Mouse (Mus musculus) kidney, adult 18-20 months (tissue): Measurements from ENCODE around the gene Zfp872.
A peak's percentile ranks its signal among the peaks of the same experiment; 100 is the strongest.
"Not testable (repeated sequence)": the region's sequence is repeated elsewhere in the genome, so short reads cannot be mapped to it uniquely, and the experiment has no call there.

Experiments
- DNase-seq: peaks from one replicate; pipeline ENCODE4 v3.0.0; 2021

The Zfp872 gene

DNA sequence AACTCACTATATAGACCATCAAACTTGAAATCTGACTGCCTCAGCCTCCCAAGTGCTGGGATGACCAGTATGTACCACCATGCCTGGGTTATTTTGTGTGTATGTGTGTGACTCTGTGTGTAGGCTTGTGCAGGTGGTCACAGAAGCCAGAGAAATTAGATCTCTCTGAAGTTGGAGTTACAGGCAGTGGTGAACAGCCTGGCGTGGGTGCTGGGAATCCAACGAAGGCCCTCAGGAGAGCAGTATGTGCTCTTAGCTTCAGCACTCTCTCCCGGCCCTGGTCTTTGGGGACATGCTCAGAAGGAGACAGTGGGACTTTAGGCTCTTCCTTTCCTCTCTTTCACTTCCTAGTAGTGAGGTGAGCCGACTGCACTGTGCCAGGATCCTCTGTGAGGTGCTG lies 15.6 kb upstream of the Zfp872 start:
- DNase-seq: no peak

DNA sequence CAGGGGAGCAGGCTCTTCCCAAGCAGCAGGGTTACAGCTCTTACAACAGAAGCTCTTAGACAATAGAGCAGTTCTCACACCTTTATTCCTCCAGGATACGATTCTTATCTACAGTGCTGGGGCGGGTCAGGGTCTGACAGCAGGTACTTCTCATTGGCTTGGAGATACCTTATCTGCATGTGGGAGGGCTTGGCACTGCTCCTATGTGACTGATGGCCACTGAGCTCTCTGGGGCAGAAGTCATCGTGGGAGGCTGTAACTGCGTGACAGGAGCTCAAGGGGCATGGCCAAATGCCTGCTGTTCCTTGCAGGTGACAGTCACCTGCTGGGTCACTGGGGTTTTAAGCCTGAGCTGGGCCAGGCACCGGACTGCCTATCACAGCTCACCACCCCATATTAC lies 8.5 kb downstream of the Zfp872 start:
- no peak for DNase-seq

DNA sequence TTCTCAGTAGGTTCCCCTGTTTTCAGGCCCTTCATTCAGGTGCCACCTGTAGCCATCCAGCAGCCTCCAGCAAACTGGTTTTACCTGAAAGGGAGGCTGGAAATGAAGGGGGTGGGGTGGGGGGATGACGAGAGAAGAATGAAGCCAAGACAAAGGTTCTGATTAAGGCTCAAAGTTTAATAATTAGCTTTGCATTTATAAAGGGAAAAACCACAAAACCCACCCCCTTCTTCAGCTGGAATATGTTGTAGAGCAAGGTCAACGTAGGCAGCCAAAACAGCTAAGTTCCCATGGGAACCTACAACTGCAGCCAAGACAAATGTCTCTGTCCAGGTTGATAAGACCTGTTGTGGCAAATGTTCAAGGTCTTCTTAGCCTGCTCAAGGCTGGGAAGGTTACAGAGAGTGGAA lies 25.9 kb downstream of the Zfp872 start:
- no peak for DNase-seq

DNA sequence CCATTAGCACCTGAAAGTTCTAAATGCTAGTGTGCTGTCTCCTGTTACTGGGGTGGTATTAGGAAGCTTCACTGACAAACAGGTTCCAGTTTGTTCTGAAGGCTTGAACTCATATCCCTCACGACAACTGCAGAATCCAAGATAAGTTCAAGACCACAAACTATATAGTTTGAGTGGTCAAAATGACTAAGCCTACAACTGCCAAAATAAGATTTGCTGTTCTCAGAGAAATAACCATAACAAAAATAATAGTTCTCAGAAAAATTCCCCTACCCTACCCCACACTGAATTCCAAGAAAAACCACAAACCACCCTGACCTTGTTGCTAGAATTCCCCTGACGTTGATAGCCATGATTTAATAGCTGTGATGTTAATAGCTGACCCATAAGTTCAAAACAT lies 26.7 kb downstream of the Zfp872 start:
- no peak for DNase-seq

DNA sequence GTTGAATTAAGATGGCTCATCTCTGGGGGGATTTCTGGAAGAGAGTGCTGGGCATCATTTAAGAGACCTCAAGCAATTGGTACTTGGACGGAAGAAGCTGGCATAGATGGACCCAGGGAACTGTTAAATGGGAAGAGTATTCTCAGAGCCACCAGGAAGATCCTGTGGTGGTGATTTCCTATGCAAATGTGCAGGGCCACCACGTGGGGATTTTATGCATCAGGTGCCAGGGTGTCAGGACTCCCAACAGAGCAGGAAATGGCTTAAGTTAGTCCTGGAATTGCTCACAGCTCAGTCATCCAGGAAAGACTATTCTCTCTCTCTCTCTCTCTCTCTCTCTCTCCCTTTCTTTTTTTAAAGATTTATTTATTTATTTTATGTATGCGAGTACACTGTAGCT lies 28.8 kb downstream of the Zfp872 start:
- DNase-seq: no peak

DNA sequence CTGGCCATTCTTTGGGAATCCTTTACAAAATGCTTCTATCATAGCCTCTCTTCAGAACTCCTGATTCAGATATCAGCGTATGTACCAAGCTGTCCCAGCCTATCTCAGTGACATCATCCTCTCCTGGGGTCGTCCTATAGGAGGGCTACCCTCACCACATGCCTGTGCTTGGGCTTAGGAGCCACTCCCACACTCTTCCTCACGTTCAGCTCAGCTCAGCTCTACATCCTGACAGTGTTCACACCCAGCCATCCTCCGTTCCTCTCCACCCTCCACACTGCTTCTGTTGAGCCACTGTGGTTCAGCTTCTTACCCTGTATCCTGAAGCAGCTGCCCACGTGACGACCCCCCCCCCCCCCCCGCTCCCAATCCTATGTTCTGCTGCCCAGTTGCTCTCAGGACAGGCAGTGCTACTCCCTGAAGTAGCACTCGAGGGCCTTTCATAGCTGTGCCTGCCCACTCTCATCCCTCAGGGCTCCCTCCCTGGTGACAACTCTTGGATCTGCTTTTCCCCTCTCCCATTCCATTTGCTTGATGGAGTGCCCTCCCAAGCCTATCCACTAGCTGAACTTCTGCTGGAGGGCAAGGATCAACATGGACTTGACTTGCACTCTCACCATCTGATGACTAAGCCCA lies 30.1 kb downstream of the Zfp872 start:
- DNase-seq: no peak

DNA sequence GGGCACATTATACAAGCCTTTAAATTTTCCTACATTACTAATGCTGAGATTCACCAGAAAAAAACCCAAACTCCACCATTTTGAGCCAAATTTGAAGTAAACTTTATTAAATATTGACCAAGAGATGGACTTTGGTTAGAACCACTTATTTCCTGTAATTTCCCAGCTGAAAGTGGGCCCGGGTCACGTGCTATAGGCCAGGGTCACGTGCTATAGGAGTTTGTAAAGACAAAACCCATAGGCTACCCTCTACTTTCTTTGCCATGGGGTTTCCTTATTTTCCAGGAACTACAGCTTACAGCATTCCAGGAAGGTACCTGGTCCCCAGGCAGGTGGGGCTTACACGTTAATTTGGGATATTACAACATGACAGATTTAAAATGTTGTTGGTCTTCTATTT lies 36.2 kb downstream of the Zfp872 start:
- no peak for DNase-seq

DNA sequence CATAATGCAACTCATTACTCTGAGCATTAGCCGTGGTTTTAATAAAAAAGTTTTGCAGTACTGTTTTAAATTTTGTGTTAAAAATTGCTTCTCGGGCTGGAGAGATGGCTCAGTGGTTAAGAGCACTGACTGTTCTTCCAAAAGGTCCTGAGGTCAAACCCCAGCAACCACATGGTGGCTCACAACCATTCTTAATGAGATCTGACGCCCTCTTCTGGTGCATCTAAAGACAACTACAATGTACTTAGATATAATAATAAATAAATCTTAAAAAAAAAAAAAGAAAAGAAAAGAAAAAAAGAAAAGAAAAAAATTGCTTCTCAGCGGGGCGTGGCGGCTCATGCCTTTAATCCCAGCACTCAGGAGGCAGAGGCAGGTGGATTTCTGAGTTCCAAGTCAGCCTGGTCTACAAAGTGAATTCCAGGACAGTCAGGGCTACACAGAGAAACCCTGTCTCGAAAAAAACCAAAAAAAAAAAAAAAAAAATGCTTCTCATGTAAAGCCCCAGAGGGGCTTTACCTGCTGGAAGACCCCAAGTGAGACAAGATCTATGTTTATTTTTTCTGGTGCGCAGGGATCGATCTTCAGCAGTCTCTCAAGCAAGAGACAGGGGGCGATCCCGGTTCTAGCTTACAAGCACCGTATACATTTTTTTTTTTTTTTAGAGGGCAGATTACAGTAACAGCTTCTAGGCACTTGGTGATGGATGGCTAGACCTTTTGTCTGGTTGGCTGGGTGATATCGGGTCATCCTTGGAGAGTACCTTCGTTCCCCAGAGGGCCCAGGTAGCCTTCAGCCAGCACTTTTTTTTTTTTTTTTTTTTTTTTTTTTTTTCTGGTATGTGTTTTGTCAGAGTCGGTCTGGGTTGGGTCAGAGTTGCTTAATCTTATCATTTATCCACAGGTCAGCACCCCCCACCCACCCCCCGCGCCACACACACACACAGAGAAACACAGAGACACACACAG lies 36.9 kb downstream of the Zfp872 start:
- peak; percentile 21 for DNase-seq

DNA sequence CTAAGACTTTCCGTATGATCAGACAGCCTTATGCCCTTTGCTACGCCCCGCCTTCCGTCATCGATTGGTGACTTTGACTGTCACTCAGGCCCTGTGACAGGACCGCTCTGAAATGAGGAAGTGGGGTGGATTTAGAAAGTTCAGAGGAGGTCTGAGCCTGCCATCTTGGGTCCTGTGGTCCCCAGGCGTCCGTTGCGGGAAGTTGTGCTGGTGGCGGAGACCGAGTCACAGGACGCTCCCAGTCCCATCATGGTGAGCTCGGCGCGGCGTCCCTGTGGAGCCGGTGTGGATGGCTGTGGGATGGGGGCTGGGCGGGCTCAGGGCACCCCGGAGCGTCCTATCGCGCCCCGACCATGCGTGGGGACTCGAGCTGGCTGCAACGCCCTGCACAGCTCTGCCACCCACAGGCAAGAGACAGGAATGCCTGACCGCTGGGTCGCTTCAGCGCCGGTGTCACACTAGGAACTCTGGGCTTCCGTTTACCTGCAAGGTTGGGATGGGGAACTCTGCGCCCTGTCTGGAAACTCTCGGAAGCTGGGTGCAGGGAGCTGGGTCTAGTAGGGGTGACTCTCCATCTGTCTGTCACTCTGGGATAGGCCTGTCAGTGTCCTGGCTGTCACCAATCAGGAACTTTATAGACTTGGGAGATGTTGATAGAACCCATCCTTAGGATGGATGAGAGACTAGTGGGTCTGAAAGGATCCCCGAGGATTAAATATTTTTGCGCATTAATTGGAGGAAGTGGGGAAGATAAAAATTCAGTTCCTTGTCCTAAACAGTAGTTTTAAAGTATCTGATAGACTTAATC lies 37.9 kb downstream of the Zfp872 start, which contains the start of gene Zfp809:
TSS of gene Zfp809 (plus strand) at position 134 of the 808 bp plus-strand sequence.
- DNase-seq: peak; percentile 100

DNA sequence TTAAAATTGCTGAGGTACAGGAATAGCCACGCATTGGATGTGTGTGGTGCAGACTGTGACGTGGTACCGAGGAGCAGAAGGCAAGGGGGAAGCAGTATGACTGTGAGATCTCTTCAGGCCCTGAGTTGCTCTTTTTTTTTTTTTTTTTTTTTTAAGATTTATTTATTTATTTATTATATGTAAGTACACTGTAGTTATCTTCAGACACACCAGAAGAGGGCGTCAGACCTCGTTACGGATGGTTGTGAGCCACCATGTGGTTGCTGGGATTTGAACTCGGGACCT lies 38.4 kb downstream of the Zfp872 start:
- DNase-seq: not testable (repeated sequence)

DNA sequence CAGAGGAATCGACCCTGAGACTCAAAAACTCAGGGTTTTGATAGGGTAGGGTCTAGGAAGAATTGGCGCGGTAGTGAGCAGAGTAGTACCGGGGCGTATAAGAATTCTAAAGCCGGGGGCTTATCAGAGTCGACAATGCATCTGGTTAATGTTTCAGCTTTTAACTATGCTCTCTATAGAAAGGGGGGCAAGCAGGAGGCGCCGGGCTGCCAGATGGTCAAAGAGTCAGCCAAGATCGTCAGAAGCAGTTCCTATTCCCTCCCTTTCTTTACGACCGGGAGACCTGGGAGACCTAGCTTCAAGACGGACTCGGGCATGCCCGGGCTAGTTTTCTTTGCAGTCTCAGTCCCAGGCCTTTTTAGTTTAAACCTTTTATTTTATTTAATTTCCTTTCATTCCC lies 39.0 kb downstream of the Zfp872 start:
- peak; percentile 59 for DNase-seq

DNA sequence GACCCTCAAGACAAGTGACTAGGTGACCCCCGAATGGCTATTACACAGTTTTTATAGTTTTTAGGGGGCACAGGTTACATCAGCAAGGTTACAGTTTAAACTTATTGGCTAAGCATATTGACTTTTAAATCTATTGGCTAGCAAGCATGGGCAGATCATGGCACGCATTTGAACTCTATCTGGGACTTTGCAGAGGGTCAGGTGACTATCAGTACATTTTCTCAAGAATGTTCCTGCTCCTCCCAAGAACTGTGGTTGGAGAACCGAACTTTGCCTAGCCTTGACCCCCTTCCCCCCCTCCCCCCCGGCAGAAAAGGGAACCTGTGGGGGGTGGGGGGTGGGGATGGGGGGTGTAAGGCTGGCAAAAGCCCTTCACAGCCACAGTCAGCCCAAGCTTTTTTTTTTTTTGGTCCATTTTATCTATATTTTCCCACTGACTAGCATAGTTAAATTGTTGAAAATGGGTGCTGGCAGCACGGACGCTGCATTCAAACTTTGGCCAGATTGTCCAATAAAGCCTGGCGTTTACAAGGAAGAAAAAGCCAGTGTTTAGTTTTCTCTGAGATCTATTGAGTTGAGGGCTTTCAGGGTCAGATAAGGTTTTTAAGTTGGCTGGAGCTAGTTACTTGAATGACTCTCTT lies 41.6 kb downstream of the Zfp872 start:
- DNase-seq: no peak

DNA sequence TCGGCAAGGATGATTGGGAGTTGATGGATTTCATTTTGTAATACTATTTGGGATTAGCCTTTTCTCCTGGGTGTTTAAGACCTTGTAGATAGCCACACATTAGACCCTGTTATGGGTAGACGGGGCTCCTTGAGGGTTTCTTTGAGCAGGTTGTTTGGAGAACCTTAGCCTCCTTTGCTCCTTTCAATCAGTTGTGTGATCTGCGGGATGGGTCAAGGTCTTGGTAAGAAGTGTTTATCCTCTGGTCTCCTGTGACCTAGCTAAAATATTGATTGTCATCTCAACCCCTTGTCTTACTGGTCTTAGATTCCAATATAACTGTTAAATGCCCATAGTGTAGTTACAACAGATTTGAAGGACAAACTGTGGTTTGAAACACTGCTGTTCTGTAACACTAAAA lies 42.2 kb downstream of the Zfp872 start:
- DNase-seq: no peak

DNA sequence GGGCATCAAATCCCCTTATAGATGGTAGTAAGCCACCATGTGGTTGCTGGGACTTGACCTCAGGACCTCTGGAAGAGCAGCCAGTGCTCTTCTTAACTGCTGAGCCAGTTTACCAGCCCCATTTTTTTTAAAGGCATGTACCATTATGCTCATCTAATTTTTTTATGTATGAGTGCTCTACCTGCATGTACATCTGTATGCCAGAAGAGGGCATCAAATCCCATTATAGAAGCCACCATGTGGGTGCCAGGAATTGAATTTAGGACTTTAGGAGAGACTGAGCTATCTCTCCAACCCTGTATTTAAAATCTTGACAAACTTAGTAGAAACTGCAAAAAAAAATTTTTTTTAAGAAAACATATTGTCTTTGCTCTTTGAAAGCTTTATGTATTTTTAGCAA lies 42.7 kb downstream of the Zfp872 start:
- no peak for DNase-seq

DNA sequence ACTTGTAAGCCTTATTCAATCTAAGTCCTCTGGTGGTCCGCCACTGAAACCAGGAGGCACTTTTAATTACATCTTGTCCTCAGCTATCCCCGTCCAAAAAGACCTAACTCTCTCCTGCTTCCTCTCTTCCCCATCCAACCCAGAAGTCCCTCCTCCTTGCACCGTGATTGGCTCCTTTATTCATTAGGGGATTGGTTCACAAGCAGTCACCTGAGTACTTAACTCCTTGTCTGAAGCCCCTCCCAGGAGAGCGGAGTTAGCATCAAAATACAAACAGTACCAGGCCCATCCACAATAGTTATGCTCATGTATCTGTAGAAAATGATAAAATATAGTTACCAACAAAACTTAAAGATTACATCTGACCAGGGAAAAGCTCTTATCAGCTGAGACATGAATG lies 52.1 kb downstream of the Zfp872 start:
- no peak for DNase-seq

DNA sequence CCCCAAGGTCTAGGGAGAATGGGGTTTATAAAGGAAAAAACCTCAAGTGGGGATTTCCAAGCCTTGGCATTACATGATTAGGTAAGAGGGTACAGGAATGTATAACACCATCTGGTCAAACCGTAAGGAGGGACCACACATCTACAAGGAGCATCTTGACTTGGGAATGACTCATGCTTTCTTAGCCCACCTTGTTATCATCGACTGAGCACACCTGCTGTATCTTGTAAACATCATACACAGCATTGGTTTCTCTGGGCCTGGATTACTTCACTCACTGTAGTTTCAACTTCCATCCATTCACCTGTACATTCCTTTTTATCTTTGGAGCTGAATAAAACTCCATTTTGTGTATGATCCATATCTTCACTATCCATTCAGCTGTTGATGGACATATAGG lies 56.4 kb downstream of the Zfp872 start:
- DNase-seq: no peak
